Mouse (Mus musculus) stomach, embryonic 16.5 days (tissue): Measurements from ENCODE around the gene Slc22a16. TPM values are rescaled to one million over a fixed set of nuclear protein-coding genes. Genes with fewer than 3 reads are reported as not detected.

Experiments used
- ATAC-seq: fragments of 200-750 bp; cut with Nextera tagmentation; 2 replicates; pipeline ENCODE4 v1.8.0; 2017; ENCODE audit warnings: moderate number of reproducible peaks, moderate TSS enrichment; ENCODE audit not compliant: insufficient read depth, low FRiP score
- H3K27ac ChIP-seq: fragments of 300-500 bp; sonication (generic); 2 replicates; pipeline ENCODE4 v1.5.1; 2014; ENCODE audit warnings: low read length
- H3K27me3 ChIP-seq: fragments of 300-500 bp; sonication (generic); 2 replicates; pipeline ENCODE4 v1.6.1; 2014; ENCODE audit warnings: low read length, control low read depth, mixed read lengths; ENCODE audit not compliant: control insufficient read depth, insufficient read depth
- H3K36me3 ChIP-seq: fragments of 300-500 bp; sonication (generic); 2 replicates; pipeline ENCODE4 v1.6.1; 2014; ENCODE audit warnings: low read length; ENCODE audit not compliant: control insufficient read depth, insufficient read depth
- H3K4me1 ChIP-seq: fragments of 300-500 bp; sonication (generic); 2 replicates; pipeline ENCODE4 v1.6.1; 2014; ENCODE audit warnings: low read length, control low read depth, mixed read lengths; ENCODE audit not compliant: control insufficient read depth, insufficient read depth
- H3K4me2 ChIP-seq: fragments of 300-500 bp; sonication (generic); 2 replicates; pipeline ENCODE4 v1.6.1; 2014; ENCODE audit warnings: low read depth, low read length, mixed read lengths
- H3K4me3 ChIP-seq: fragments of 300-500 bp; sonication (generic); replicated peaks from 2 replicates; pipeline ENCODE4 v1.5.1; 2014; ENCODE audit warnings: mild to moderate bottlenecking, low read length
- H3K9ac ChIP-seq: fragments of 300-500 bp; sonication (generic); 2 replicates; pipeline ENCODE4 v1.6.1; 2014; ENCODE audit warnings: low read length
- H3K9me3 ChIP-seq: fragments of 300-500 bp; sonication (generic); replicated peaks from 2 replicates; pipeline ENCODE4 v1.6.1; 2016; ENCODE audit warnings: low read length, control low read depth; ENCODE audit not compliant: control insufficient read depth
- WGBS: fragments of 180-500 bp; shearing (Covaris S2); extraction: QIAGEN DNeasy Blood & Tissue Kit; methylation state at CpG from one replicate; pipeline ENCODE4 v1.1.7; 2014; 5-methylcytosine and 5-hydroxymethylcytosine counted together
- polyA plus RNA-seq: library from polyadenylated mRNA; unstranded; fragments of >200 nt; fragmentation: Nextera tagmentation; extraction: Ambion mirVana; gene quantifications from 2 replicates; pipeline ENCODE4 v1.2.1, GENCODE M21; 2015

Gene Slc22a16
- polyA plus RNA-seq, 1 experiment from 2014 or later: not detected

- Histone ChIP-seq H3K9me3 (no peaks in the 10 kb centered on the region), H3K4me2 (no peak overlapping the region), H3K4me3 (no peak overlapping the region), H3K27ac (no peak overlapping the region), H3K9ac (no peak overlapping the region), H3K27me3 (no peaks in the 10 kb centered on the region), H3K4me1 (0 out of 2 replicates have a peak, but pooled peaks cover 3% of the 10 kb centered on the region), H3K36me3 (no peaks in the 10 kb centered on the region)
- ATAC-seq: no peak
- 78% methylated on average over 9 of the region's 9 CpGs for WGBS
Observed at GRCm38 (mm10) chr10:40630961-40631360, 60.8 kb downstream of the Slc22a16 start.

- no peak overlapping the region for H3K9ac ChIP-seq
- no peak for ATAC-seq
- H3K4me2 ChIP-seq: no peak overlapping the region
- no peaks in the 10 kb centered on the region for H3K36me3 ChIP-seq
- H3K4me1 ChIP-seq: 0 out of 2 replicates have a peak, but pooled peaks cover 3% of the 10 kb centered on the region
- 89% methylated on average over 3 of the region's 3 CpGs for WGBS
- H3K9me3 ChIP-seq: no peaks in the 10 kb centered on the region
- no peak overlapping the region for H3K4me3 ChIP-seq
- H3K27me3 ChIP-seq: no peaks in the 10 kb centered on the region
- no peak overlapping the region for H3K27ac ChIP-seq
Observed at GRCm38 (mm10) chr10:40632087-40632486, 62.0 kb downstream of the Slc22a16 start.

- H3K27ac ChIP-seq: 0 out of 2 replicates have a peak overlapping the region, but pooled peaks have one; percentile 21
- no peak overlapping the region for H3K4me2 ChIP-seq
- no peaks in the 10 kb centered on the region for H3K36me3 ChIP-seq
- H3K27me3 ChIP-seq: peaks cover 2% of the 10 kb centered on the region; the same call in 1 of the 2 replicates
- ATAC-seq: no peak
- WGBS: 33% methylated on average over 10 of the region's 10 CpGs
- no peak overlapping the region for H3K4me3 ChIP-seq
- H3K9me3 ChIP-seq: no peaks in the 10 kb centered on the region
- no peak overlapping the region for H3K9ac ChIP-seq
- H3K4me1 ChIP-seq: peaks cover 6% of the 10 kb centered on the region; the same call in 1 of the 2 replicates
Observed at GRCm38 (mm10) chr10:40637331-40637730, 67.2 kb downstream of the Slc22a16 start.

GRCm38 (mm10) chr10:40638276-40638675 is 68.1 kb downstream of the Slc22a16 start:
- no peaks in the 10 kb centered on the region for H3K36me3 ChIP-seq
- no peak overlapping the region for H3K4me3 ChIP-seq
- 59% methylated on average over 7 of the region's 7 CpGs for WGBS
- H3K9ac ChIP-seq: no peak overlapping the region
- H3K27ac ChIP-seq: no peak overlapping the region
- peaks cover 2% of the 10 kb centered on the region; the same call in 1 of the 2 replicates for H3K27me3 ChIP-seq
- peaks cover 6% of the 10 kb centered on the region; the same call in 1 of the 2 replicates for H3K4me1 ChIP-seq
- ATAC-seq: no peak; the same call in 1 of the 2 replicates
- no peak overlapping the region for H3K4me2 ChIP-seq
- H3K9me3 ChIP-seq: no peaks in the 10 kb centered on the region

GRCm38 (mm10) chr10:40638823-40639819 is 69.0 kb downstream of the Slc22a16 start:
- H3K27ac ChIP-seq: no peak overlapping the region
- H3K4me3 ChIP-seq: no peak overlapping the region
- peaks cover 6% of the 10 kb centered on the region; the same call in 1 of the 2 replicates for H3K4me1 ChIP-seq
- WGBS: 72% methylated on average over 26 of the region's 26 CpGs
- no peaks in the 10 kb centered on the region for H3K9me3 ChIP-seq
- H3K27me3 ChIP-seq: peaks cover 2% of the 10 kb centered on the region; the same call in 1 of the 2 replicates
- no peak for ATAC-seq
- no peak overlapping the region for H3K4me2 ChIP-seq
- no peaks in the 10 kb centered on the region for H3K36me3 ChIP-seq
- H3K9ac ChIP-seq: no peak overlapping the region

- H3K27ac ChIP-seq: no peak overlapping the region
- no peaks in the 10 kb centered on the region for H3K9me3 ChIP-seq
- H3K4me1 ChIP-seq: peaks cover 6% of the 10 kb centered on the region; the same call in 1 of the 2 replicates
- no peak overlapping the region for H3K9ac ChIP-seq
- no peak overlapping the region for H3K4me3 ChIP-seq
- H3K4me2 ChIP-seq: no peak overlapping the region
- ATAC-seq: no peak
- WGBS: 79% methylated on average over 4 of the region's 4 CpGs
- no peaks in the 10 kb centered on the region for H3K36me3 ChIP-seq
- peaks cover 2% of the 10 kb centered on the region; the same call in 1 of the 2 replicates for H3K27me3 ChIP-seq
Observed at GRCm38 (mm10) chr10:40640406-40640805, 70.3 kb downstream of the Slc22a16 start.

- H3K27ac ChIP-seq: no peak overlapping the region
- H3K9ac ChIP-seq: no peak overlapping the region
- H3K9me3 ChIP-seq: no peaks in the 10 kb centered on the region
- H3K4me2 ChIP-seq: no peak overlapping the region
- peaks cover 2% of the 10 kb centered on the region; the same call in 1 of the 2 replicates for H3K27me3 ChIP-seq
- no peaks in the 10 kb centered on the region for H3K36me3 ChIP-seq
- H3K4me3 ChIP-seq: no peak overlapping the region
- 83% methylated on average over 7 of the region's 7 CpGs for WGBS
- H3K4me1 ChIP-seq: peaks cover 6% of the 10 kb centered on the region; the same call in 1 of the 2 replicates
- ATAC-seq: no peak
Observed at GRCm38 (mm10) chr10:40641901-40642300, 71.8 kb downstream of the Slc22a16 start.

GRCm38 (mm10) chr10:40643126-40643525 is 73.0 kb downstream of the Slc22a16 start:
- H3K4me3 ChIP-seq: no peak overlapping the region
- H3K4me1 ChIP-seq: peaks cover 5% of the 10 kb centered on the region; the same call in 1 of the 2 replicates
- no peak for ATAC-seq
- no peak overlapping the region for H3K9ac ChIP-seq
- 84% methylated on average over 5 of the region's 5 CpGs for WGBS
- H3K4me2 ChIP-seq: no peak overlapping the region
- H3K36me3 ChIP-seq: no peaks in the 10 kb centered on the region
- H3K9me3 ChIP-seq: peaks cover 7% of the 10 kb centered on the region; the same call in 1 of the 2 replicates
- no peak overlapping the region for H3K27ac ChIP-seq
- H3K27me3 ChIP-seq: peaks cover 2% of the 10 kb centered on the region; the same call in 1 of the 2 replicates

GRCm38 (mm10) chr10:40644456-40644855 is 74.3 kb downstream of the Slc22a16 start:
- ATAC-seq: no peak
- Histone ChIP-seq H3K27me3 (peaks cover 2% of the 10 kb centered on the region; the same call in 1 of the 2 replicates), H3K27ac (no peak overlapping the region), H3K4me3 (no peak overlapping the region), H3K9me3 (peaks cover 7% of the 10 kb centered on the region; the same call in 1 of the 2 replicates), H3K4me1 (no peaks in the 10 kb centered on the region), H3K9ac (no peak overlapping the region), H3K4me2 (no peak overlapping the region), H3K36me3 (no peaks in the 10 kb centered on the region)
- WGBS: 36% methylated on average over 9 of the region's 9 CpGs
